Mouse (Mus musculus): ENCODE measurements around the gene Birc7.

- TF ChIP-seq POLR2A (IDR thresholded peaks at IDR 0.05; ENCODE audit: borderline replicate concordance, insufficient read depth, low read length) (no peak), CTCF (IDR thresholded peaks at IDR 0.05; ENCODE audit: borderline replicate concordance, insufficient read depth, low read depth, low read length) (no peak)
Measured at GRCm38 (mm10) chr2:180952731-180953171, 23.9 kb downstream of the Birc7 start.

Data from cerebellum, adult 2 months (tissue).